In the genomic region with DNA sequence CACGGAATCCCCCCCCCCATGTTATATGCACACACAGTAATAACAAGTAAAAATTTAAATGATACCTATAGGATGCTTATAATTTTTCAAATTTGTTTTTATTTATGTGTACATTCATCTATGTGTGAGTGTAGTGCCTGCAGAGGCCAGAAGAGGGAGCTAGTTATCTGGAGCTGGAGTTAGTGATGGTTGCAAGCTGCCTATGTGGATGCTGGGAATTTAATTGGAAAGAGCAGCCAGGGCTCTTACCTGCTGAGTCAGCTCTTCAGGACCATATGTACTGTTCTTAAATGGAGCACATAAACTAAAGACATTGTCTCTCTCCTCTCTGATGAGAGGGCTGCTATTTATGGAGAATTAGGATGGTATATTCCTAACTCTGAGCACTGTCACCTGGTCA, we compare ENCODE assay signal across 27 mouse cellular contexts. TPM values are rescaled to one million over a fixed set of nuclear protein-coding genes. Genes with fewer than 3 reads are reported as not detected.
A peak's percentile ranks its signal among the peaks of the same experiment; 100 is the strongest.
DNase-seq lines count a peak whose midpoint lies in the region; ATAC-seq and TF ChIP-seq lines count a peak whose summit lies in the region.
"Had no signal": no experiment of that assay in that cellular context is flagged by ENCODE, and none has a peak within 500 bp of the region (broad histone marks: within the 10 kb centered on the region; RNA-seq: fewer than 3 reads in every experiment).

No protein-coding gene starts in this region.

- TF ChIP-seq CTCF in kidney, adult 2 months (conservative IDR thresholded peaks at IDR 0.05; ENCODE audit: insufficient read depth, insufficient read length, low read depth, low read length) = 0 out of 2 replicates have a peak, but pooled peaks have one; percentile 5
- peak; percentile 40 for TF ChIP-seq CTCF in lung, postnatal 0 days (IDR thresholded peaks at IDR 0.05)
- TF ChIP-seq CTCF in MEL (IDR thresholded peaks at IDR 0.05 in 2 of 3, conservative IDR thresholded peaks at IDR 0.05 in 1 of 3; ENCODE audit: control insufficient read depth in 1 of 3, insufficient read depth in 1 of 3, low read depth in 2 of 3, low read length in 3 of 3, poor library complexity in 1 of 3, severe bottlenecking in 1 of 3) = peak in 2 of 3 experiments; percentile 10 to 23; a peak in 2 of 6 replicates
- TF ChIP-seq CTCF in stomach, postnatal 0 days (IDR thresholded peaks at IDR 0.05; ENCODE audit: low read depth) = peak; percentile 31; the same call in 1 of the 2 replicates

- TF ChIP-seq POLR2A in kidney, adult 2 months (IDR thresholded peaks at IDR 0.05; ENCODE audit: low read depth, low read length) = no peak
- no peak for TF ChIP-seq POLR2A in MEL (IDR thresholded peaks at IDR 0.05; ENCODE audit: control insufficient read depth in 1 of 2, insufficient read depth in 1 of 2, low read depth in 1 of 2, low read length in 2 of 2, poor library complexity in 1 of 2)

- no peaks in the 10 kb centered on the region for H3K4me1 ChIP-seq in kidney, adult 2 months (ENCODE audit: control insufficient read depth, insufficient read depth, low read length)
- H3K4me1 ChIP-seq in lung, postnatal 0 days (ENCODE audit: insufficient read depth, low read depth, low read length) = no peaks in the 10 kb centered on the region
- no peaks in the 10 kb centered on the region for H3K4me1 ChIP-seq in MEL (ENCODE audit: control insufficient read depth in 1 of 2, insufficient read depth in 2 of 2, low read length in 2 of 2)
- H3K4me1 ChIP-seq in stomach, postnatal 0 days (replicated peaks; ENCODE audit: control insufficient read depth, insufficient read depth) = no peaks in the 10 kb centered on the region
- H3K4me1 ChIP-seq: hindbrain, embryonic 13.5 days; midbrain, embryonic 15.5 days; neural tube, embryonic 13.5 days had no signal

- no peaks in the 10 kb centered on the region for H3K36me3 ChIP-seq in kidney, adult 2 months (ENCODE audit: control insufficient read depth, insufficient read depth, low read length)
- H3K36me3 ChIP-seq in lung, postnatal 0 days (ENCODE audit: insufficient read depth, low read length) = no peaks in the 10 kb centered on the region
- no peaks in the 10 kb centered on the region for H3K36me3 ChIP-seq in MEL (ENCODE audit: control insufficient read depth in 1 of 2, insufficient read depth in 2 of 2, low read length in 2 of 2)
- no peaks in the 10 kb centered on the region for H3K36me3 ChIP-seq in stomach, postnatal 0 days (ENCODE audit: control insufficient read depth, insufficient read depth, low read length)
- H3K36me3 ChIP-seq: hindbrain, embryonic 13.5 days; midbrain, embryonic 15.5 days; neural tube, embryonic 13.5 days had no signal

- no peaks in the 10 kb centered on the region for H3K9me3 ChIP-seq in lung, postnatal 0 days (ENCODE audit: low read length)
- H3K9me3 ChIP-seq in MEL (replicated peaks; ENCODE audit: insufficient read depth, low read length) = no peaks in the 10 kb centered on the region
- no peaks in the 10 kb centered on the region for H3K9me3 ChIP-seq in stomach, postnatal 0 days (ENCODE audit: control insufficient read depth, low read length)
- H3K9me3 ChIP-seq: hindbrain, embryonic 13.5 days; midbrain, embryonic 15.5 days had no signal

- no peak overlapping the region for H3K27ac ChIP-seq in kidney, adult 2 months (ENCODE audit: insufficient read depth, low read depth, low read length)
- no peak overlapping the region for H3K27ac ChIP-seq in lung, postnatal 0 days (ENCODE audit: low read length)
- H3K27ac ChIP-seq in MEL (ENCODE audit: control insufficient read depth, low read depth, low read length) = no peak overlapping the region
- H3K27ac ChIP-seq in stomach, postnatal 0 days (replicated peaks) = no peak overlapping the region
- H3K27ac ChIP-seq: heart, embryonic 13.5 days; hindbrain, embryonic 13.5 days; midbrain, embryonic 15.5 days; neural tube, embryonic 13.5 days had no signal

- no peak for DNase-seq in kidney, adult 2 months
- DNase-seq in kidney, adult 11 months = no peak
- DNase-seq in lung, postnatal 0 days (ENCODE audit: low spot score) = no peak
- DNase-seq in lung, postnatal 25 days (ENCODE audit: low spot score) = no peak
- peak; percentile 4 for DNase-seq in MEL (ENCODE audit: low read depth, low spot score)
- DNase-seq in stomach, postnatal 0 days (ENCODE audit: low spot score) = no peak
- DNase-seq in ovary, postnatal 10 days (ENCODE audit: low spot score) = no peak
- DNase-seq: adrenal gland, postnatal 14 days; cerebellum, adult 9-10 months; gastrocnemius, postnatal 10 days; heart, adult 11 months; kidney, adult 9 months; kidney, postnatal 36 days; lung, adult 18-20 months; right cerebral cortex, postnatal 14 days had no signal

- ATAC-seq in lung, postnatal 0 days = no peak
- ATAC-seq in stomach, postnatal 0 days (ENCODE audit: low FRiP score, low TSS enrichment) = no peak
- ATAC-seq: forebrain, embryonic 14.5 days; midbrain, embryonic 15.5 days had no signal

- no peaks in the 10 kb centered on the region; the same call in 1 of the 2 replicates for H3K27me3 ChIP-seq in kidney, adult 2 months (replicated peaks; ENCODE audit: control insufficient read depth, insufficient read depth, low read length)
- H3K27me3 ChIP-seq in lung, postnatal 0 days (replicated peaks; ENCODE audit: insufficient read depth, low read length) = no peaks in the 10 kb centered on the region
- H3K27me3 ChIP-seq in MEL (ENCODE audit: control insufficient read depth in 1 of 2, insufficient read depth in 2 of 2, low read length in 2 of 2) = no peaks in the 10 kb centered on the region
- no peaks in the 10 kb centered on the region for H3K27me3 ChIP-seq in stomach, postnatal 0 days (ENCODE audit: control insufficient read depth, insufficient read depth, low read length)
- H3K27me3 ChIP-seq: heart, embryonic 13.5 days had no signal

- H3K9ac ChIP-seq in lung, postnatal 0 days (replicated peaks; ENCODE audit: low read depth) = no peak overlapping the region
- no peak overlapping the region for H3K9ac ChIP-seq in MEL (ENCODE audit: control insufficient read depth, low read depth, low read length, poor library complexity, severe bottlenecking)
- H3K9ac ChIP-seq in stomach, postnatal 0 days (ENCODE audit: low read length) = no peak overlapping the region
- H3K9ac ChIP-seq: heart, embryonic 13.5 days; hindbrain, embryonic 13.5 days; midbrain, embryonic 15.5 days; neural tube, embryonic 13.5 days had no signal

- 54% methylated on average over 1 of the region's 1 CpGs for WGBS in kidney, adult 2 months
- 32% methylated on average over 1 of the region's 1 CpGs for WGBS in lung, postnatal 0 days
- 57% methylated on average over 1 of the region's 1 CpGs for WGBS in stomach, postnatal 0 days

- H3K79me2 ChIP-seq in MEL (ENCODE audit: control insufficient read depth, insufficient read depth, low read length, poor library complexity) = no peaks in the 10 kb centered on the region

- H3K4me2 ChIP-seq in lung, postnatal 0 days (replicated peaks; ENCODE audit: low read depth, low read length) = no peak overlapping the region
- H3K4me2 ChIP-seq in stomach, postnatal 0 days (replicated peaks; ENCODE audit: low read depth) = no peak overlapping the region
- H3K4me2 ChIP-seq: heart, embryonic 13.5 days; hindbrain, embryonic 13.5 days; midbrain, embryonic 15.5 days; neural tube, embryonic 13.5 days had no signal

- no peak for TF ChIP-seq EP300 in lung, postnatal 0 days (IDR thresholded peaks at IDR 0.05)
- no peak for TF ChIP-seq EP300 in MEL (IDR thresholded peaks at IDR 0.05; ENCODE audit: low read depth in 1 of 2, low read length in 2 of 2)
- TF ChIP-seq EP300 in stomach, postnatal 0 days (optimal IDR thresholded peaks at IDR 0.05) = no peak

- TF ChIP-seq RAD21 in MEL (IDR thresholded peaks at IDR 0.05; ENCODE audit: low read depth, low read length) = peak; percentile 16

- H3K4me3 ChIP-seq in kidney, adult 2 months (ENCODE audit: insufficient read depth, low read depth, low read length) = no peak overlapping the region
- no peak overlapping the region for H3K4me3 ChIP-seq in lung, postnatal 0 days (ENCODE audit: low read depth, low read length)
- no peak overlapping the region for H3K4me3 ChIP-seq in MEL (ENCODE audit: control insufficient read depth in 1 of 2, insufficient read depth in 1 of 2, low read depth in 2 of 2, low read length in 2 of 2)
- H3K4me3 ChIP-seq in stomach, postnatal 0 days (ENCODE audit: low read depth, low read length) = no peak overlapping the region
- H3K4me3 ChIP-seq: heart, embryonic 13.5 days; hindbrain, embryonic 13.5 days; midbrain, embryonic 15.5 days; myocyte; neural tube, embryonic 13.5 days had no signal

TF ChIP-seq in MEL, 35 proteins besides CTCF, POLR2A, EP300 and RAD21:
- TF ChIP-seq SIN3A (IDR thresholded peaks at IDR 0.05; ENCODE audit: low read length) (no peak), SMC3 (IDR thresholded peaks at IDR 0.05; ENCODE audit: low read depth, low read length) (peak; percentile 27; the same call in 1 of the 2 replicates), UBTF (IDR thresholded peaks at IDR 0.05; ENCODE audit: borderline replicate concordance, insufficient read depth, low read depth, low read length) (no peak)
TF ChIP-seq in MEL: peak in this region for 1.

RNA-seq across cellular contexts. Expression of a gene that starts 17.2 kb away (rescaled TPM):
- polyA plus RNA-seq in kidney, adult 2 months (2012; rRNA removed) = 0.05 and 0.06 TPM in 2 replicates
- polyA plus RNA-seq in lung, postnatal 0 days (2015; fragmentation: Nextera tagmentation; extraction: Ambion mirVana) = 25.3 and 26.7 TPM in 2 replicates
- not detected in 2 replicates for total RNA-seq in MEL (2012; rRNA removed)
- not detected for polyA plus RNA-seq in MEL (2012; ENCODE audit: insufficient read depth in 1 of 2, insufficient read length in 2 of 2, low read depth in 1 of 2, low replicate concordance in 2 of 2, missing spikeins in 1 of 2)
- 0.05 and 0.27 TPM in 2 replicates for polyA plus RNA-seq in stomach, postnatal 0 days (2015; fragmentation: Nextera tagmentation; extraction: Ambion mirVana)
- total RNA-seq: layer of hippocampus, postnatal 14 days; left cerebral cortex, postnatal 10 days; liver, adult 2 months; megakaryocyte-erythroid progenitor cell, adult 5-6 weeks had no signal
- polyA plus RNA-seq: C2C12; frontal cortex, adult 2 months; hindbrain, embryonic 13.5 days; liver, adult 2 months; myocyte had no signal

Comparison
In these comparisons a context has a peak if more than half of its experiments do, and no peak if none do; other contexts are left out.
1. RNA of a gene that starts 17.2 kb away (polyA plus RNA-seq): 25.3 to 26.7 TPM in lung, postnatal 0 days; 0.05 to 0.06 TPM in kidney, adult 2 months, 0.05 to 0.27 TPM in stomach, postnatal 0 days and not detected in MEL; every median in the first group is over 10 times any median in the second.
2. Peak in every context shown above with its lines, with median percentiles within 50 percentile points of each other: CTCF ChIP-seq.